In the genomic region with DNA sequence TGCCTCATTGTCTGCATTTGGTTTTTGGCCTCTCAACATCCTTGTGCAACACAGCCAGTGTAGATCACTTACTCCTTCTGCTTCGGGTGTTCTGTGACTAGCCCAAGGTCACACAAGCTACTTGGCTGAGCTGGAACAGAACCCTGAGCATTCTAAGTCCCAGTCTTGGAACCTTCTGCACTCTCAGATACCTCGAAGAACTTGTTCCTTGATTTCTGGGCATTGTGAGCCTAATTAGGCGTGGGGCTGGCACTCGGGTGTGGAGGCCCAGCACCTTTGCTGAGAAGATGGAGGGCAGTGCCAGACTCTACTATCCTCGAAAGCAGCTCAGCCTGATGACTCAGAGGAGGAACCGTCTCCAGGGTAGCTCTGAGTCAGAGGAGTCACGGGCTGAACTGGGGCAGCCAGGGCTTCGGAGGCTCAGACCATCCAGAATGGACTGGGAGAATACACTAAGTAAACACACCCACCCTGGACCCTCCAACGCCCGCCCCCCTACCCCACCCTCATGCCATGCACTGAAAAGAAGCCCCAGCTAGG, we compare ENCODE assay signal across 32 mouse cellular contexts. TPM values are rescaled to one million over a fixed set of nuclear protein-coding genes. Genes with fewer than 3 reads are reported as not detected.
DNase-seq lines count a peak whose midpoint lies in the region; ATAC-seq and TF ChIP-seq lines count a peak whose summit lies in the region.
"Had no signal": no experiment of that assay in that cellular context is flagged by ENCODE, and none has a peak within 500 bp of the region (broad histone marks: within the 10 kb centered on the region; RNA-seq: fewer than 3 reads in every experiment).

No protein-coding gene starts in this region.

- no peaks in the 10 kb centered on the region for H3K36me3 ChIP-seq in stomach, postnatal 0 days (ENCODE audit: control insufficient read depth, insufficient read depth, low read length)
- no peaks in the 10 kb centered on the region for H3K36me3 ChIP-seq in forebrain, embryonic 16.5 days (ENCODE audit: control insufficient read depth, insufficient read depth)
- H3K36me3 ChIP-seq: intestine, embryonic 15.5 days; midbrain, embryonic 15.5 days; neural tube, embryonic 12.5 days; stomach, embryonic 15.5 days had no signal

- H3K27me3 ChIP-seq in stomach, postnatal 0 days (ENCODE audit: control insufficient read depth, insufficient read depth, low read length): no peaks in the 10 kb centered on the region
- peaks cover 32% of the 10 kb centered on the region for H3K27me3 ChIP-seq in forebrain, embryonic 16.5 days (replicated peaks; ENCODE audit: control insufficient read depth, insufficient read depth, low read length)
- H3K27me3 ChIP-seq: stomach, embryonic 15.5 days had no signal

- H3K4me1 ChIP-seq in stomach, postnatal 0 days (replicated peaks; ENCODE audit: control insufficient read depth, insufficient read depth): no peaks in the 10 kb centered on the region
- H3K4me1 ChIP-seq in forebrain, embryonic 16.5 days (replicated peaks; ENCODE audit: control insufficient read depth, insufficient read depth, low read length): peaks cover 5% of the 10 kb centered on the region

- no peak overlapping the region for H3K4me2 ChIP-seq in stomach, postnatal 0 days (replicated peaks; ENCODE audit: low read depth)
- no peak overlapping the region for H3K4me2 ChIP-seq in forebrain, embryonic 16.5 days (ENCODE audit: low read length)
- H3K4me2 ChIP-seq: intestine, embryonic 15.5 days; midbrain, embryonic 15.5 days; neural tube, embryonic 12.5 days; stomach, embryonic 15.5 days had no signal

- WGBS in stomach, postnatal 0 days: 52% methylated on average over 10 of the region's 10 CpGs
- WGBS in forebrain, embryonic 16.5 days: 82% methylated on average over 10 of the region's 10 CpGs

- no peak for TF ChIP-seq EP300 in stomach, postnatal 0 days (optimal IDR thresholded peaks at IDR 0.05)

- H3K9me3 ChIP-seq in stomach, postnatal 0 days (ENCODE audit: control insufficient read depth, low read length): no peaks in the 10 kb centered on the region
- no peaks in the 10 kb centered on the region for H3K9me3 ChIP-seq in forebrain, embryonic 16.5 days (ENCODE audit: control insufficient read depth, low read length)
- H3K9me3 ChIP-seq: intestine, embryonic 15.5 days; midbrain, embryonic 15.5 days; neural tube, embryonic 12.5 days; stomach, embryonic 15.5 days had no signal

- TF ChIP-seq CTCF in stomach, postnatal 0 days (IDR thresholded peaks at IDR 0.05; ENCODE audit: low read depth): no peak

- DNase-seq in adrenal gland, adult (ENCODE audit: inconsistent age in 2 of 2, low spot score in 1 of 2): peak; percentile 65 to 89
- DNase-seq in adrenal gland, postnatal 4 days (ENCODE audit: low spot score in 2 of 2): no peak
- peak; percentile 79 for DNase-seq in NIH3T3 (ENCODE audit: low read depth)
- peak; percentile 46 for DNase-seq in adrenal gland, postnatal 25 days
- no peak for DNase-seq in stomach, postnatal 0 days (ENCODE audit: low spot score)
- DNase-seq in spleen, adult 18-20 months: no peak
- DNase-seq: cerebellum, adult 8-10 months; gastrocnemius, adult 2 months; kidney, postnatal 25 days; layer of hippocampus, postnatal 36 days; lung, postnatal 4 days; retina, postnatal 1 day; thymus, adult 18-20 months had no signal

- ATAC-seq in stomach, postnatal 0 days (ENCODE audit: low FRiP score, low TSS enrichment): peak; percentile 44; the same call in 1 of the 2 replicates
- no peak for ATAC-seq in forebrain, embryonic 16.5 days
- ATAC-seq: activated CD4-positive, CD25-positive, alpha-beta regulatory T cell, adult 4 months; hindbrain, embryonic 16.5 days; intestine, embryonic 15.5 days; midbrain, embryonic 15.5 days had no signal

- H3K9ac ChIP-seq in stomach, postnatal 0 days (ENCODE audit: low read length): no peak overlapping the region
- no peak overlapping the region for H3K9ac ChIP-seq in forebrain, embryonic 16.5 days (replicated peaks; ENCODE audit: low read depth, low read length)
- H3K9ac ChIP-seq: intestine, embryonic 15.5 days; midbrain, embryonic 15.5 days; neural tube, embryonic 12.5 days; stomach, embryonic 15.5 days had no signal

- H3K27ac ChIP-seq in stomach, postnatal 0 days (replicated peaks): no peak overlapping the region
- no peak overlapping the region for H3K27ac ChIP-seq in forebrain, embryonic 16.5 days (ENCODE audit: low read length)
- H3K27ac ChIP-seq: gastrocnemius, adult 2 months; intestine, embryonic 15.5 days; midbrain, embryonic 15.5 days; neural tube, embryonic 12.5 days; stomach, embryonic 15.5 days had no signal

- no peak overlapping the region for H3K4me3 ChIP-seq in stomach, postnatal 0 days (ENCODE audit: low read depth, low read length)
- no peak overlapping the region for H3K4me3 ChIP-seq in forebrain, embryonic 16.5 days (replicated peaks; ENCODE audit: low read length)
- H3K4me3 ChIP-seq: gastrocnemius, adult 2 months; intestine, embryonic 15.5 days; midbrain, embryonic 15.5 days; neural tube, embryonic 12.5 days had no signal

RNA-seq across cellular contexts. Expression of a gene that starts 1.9 kb away (rescaled TPM):
- 1 to 10 TPM; 3.9 to 5.6 TPM for total RNA-seq in adrenal gland, postnatal 4 days (2021)
- total RNA-seq in adrenal gland, postnatal 25 days (2021): 1.7 and 2.1 TPM in 2 replicates
- polyA plus RNA-seq in stomach, postnatal 0 days (2015; fragmentation: Nextera tagmentation; extraction: Ambion mirVana): 0.41 and 0.46 TPM in 2 replicates
- polyA plus RNA-seq in forebrain, embryonic 16.5 days (2015; fragmentation: Nextera tagmentation; extraction: Ambion mirVana): 0.29 and 0.46 TPM in 2 replicates
- total RNA-seq: hematopoietic stem cell, adult 5-6 weeks; liver, adult 2 months had no signal
- polyA plus RNA-seq: activated CD4-positive, CD25-positive, alpha-beta regulatory T cell, adult 4 months had no signal

RNA-seq across cellular contexts. Expression of a gene that starts 4.4 kb away (rescaled TPM):
- total RNA-seq in adrenal gland, postnatal 4 days (2021): not detected
- not detected in 2 replicates for total RNA-seq in adrenal gland, postnatal 25 days (2021)
- polyA plus RNA-seq in stomach, postnatal 0 days (2015; fragmentation: Nextera tagmentation; extraction: Ambion mirVana): not detected in 2 replicates
- not detected in 2 replicates for polyA plus RNA-seq in forebrain, embryonic 16.5 days (2015; fragmentation: Nextera tagmentation; extraction: Ambion mirVana)
- total RNA-seq: gastrocnemius, adult 2 months; hematopoietic stem cell, adult 5-6 weeks; layer of hippocampus, adult 8-10 months; layer of hippocampus, postnatal 36 days; left cerebral cortex, postnatal 10 days; liver, adult 2 months had no signal
- polyA plus RNA-seq: activated CD4-positive, CD25-positive, alpha-beta regulatory T cell, adult 4 months; brain, embryonic 14.5 days; forebrain, embryonic 11.5 days; frontal cortex, adult 2 months; heart, postnatal 0 days; hindbrain, embryonic 16.5 days; intestine, embryonic 15.5 days; kidney, embryonic 14.5 days; limb, embryonic 11.5 days; liver, adult 2 months; liver, embryonic 16.5 days; lung, embryonic 16.5 days; midbrain, embryonic 15.5 days; neural tube, embryonic 12.5 days; stomach, embryonic 15.5 days had no signal

Comparison
In these comparisons a context has a peak if more than half of its experiments do, and no peak if none do; other contexts are left out.
1. DNase-seq: peak in adrenal gland, adult (2 of 2), NIH3T3 (single experiment) and adrenal gland, postnatal 25 days (single experiment); none in adrenal gland, postnatal 4 days (0 of 2), stomach, postnatal 0 days (single experiment) and spleen, adult 18-20 months (0 of 2).